ENCODE assay signal across 14 mouse cellular contexts in the genomic region with DNA sequence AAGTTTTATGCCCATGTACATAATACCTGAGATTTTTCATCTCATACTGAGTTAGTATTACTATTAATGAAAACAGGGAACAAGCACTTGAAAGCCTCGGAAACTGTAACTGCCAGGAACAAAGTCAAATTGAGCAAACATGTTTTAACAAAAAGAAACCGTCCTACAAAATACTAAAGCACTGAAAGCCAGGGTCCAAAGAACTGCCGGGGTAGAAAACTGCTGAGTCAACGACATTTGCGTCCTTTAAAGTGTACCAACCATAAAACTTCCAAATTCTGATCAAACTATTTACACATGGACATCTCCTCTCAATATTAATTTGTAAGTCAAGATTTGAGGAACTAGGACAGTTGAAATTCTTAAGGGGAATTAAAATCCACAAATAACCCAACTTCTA. TPM values are rescaled to one million over a fixed set of nuclear protein-coding genes. Genes with fewer than 3 reads are reported as not detected.
DNase-seq lines count a peak whose midpoint lies in the region; ATAC-seq lines count a peak whose summit lies in the region.
"Had no signal": no experiment of that assay in that cellular context is flagged by ENCODE, and none has a peak within 500 bp of the region (broad histone marks: within the 10 kb centered on the region; RNA-seq: fewer than 3 reads in every experiment).

No protein-coding gene starts in this region.

- no peak for ATAC-seq in CD4-positive, CD25-positive, alpha-beta regulatory T cell, adult 4 months
- ATAC-seq in kidney, embryonic 16.5 days (ENCODE audit: low FRiP score, low TSS enrichment) = no peak
- ATAC-seq in liver, embryonic 12.5 days = no peak

- 55% methylated on average over 5 of the region's 5 CpGs for WGBS in kidney, embryonic 16.5 days
- 50% methylated on average over 5 of the region's 5 CpGs for WGBS in liver, embryonic 12.5 days (ENCODE audit: insufficient replicate concordance)

- H3K4me3 ChIP-seq in kidney, embryonic 16.5 days (ENCODE audit: low read length) = peak overlapping the region; percentile 27
- no peak overlapping the region for H3K4me3 ChIP-seq in liver, embryonic 12.5 days

- H3K27ac ChIP-seq in kidney, embryonic 16.5 days (ENCODE audit: low read length) = no peak overlapping the region
- no peak overlapping the region for H3K27ac ChIP-seq in liver, embryonic 12.5 days
- H3K27ac ChIP-seq: midbrain, embryonic 12.5 days had no signal

- no peaks in the 10 kb centered on the region for H3K9me3 ChIP-seq in kidney, embryonic 16.5 days (ENCODE audit: low read length)
- no peaks in the 10 kb centered on the region for H3K9me3 ChIP-seq in liver, embryonic 12.5 days (replicated peaks)
- H3K9me3 ChIP-seq: midbrain, embryonic 12.5 days had no signal

- no peaks in the 10 kb centered on the region for H3K4me1 ChIP-seq in kidney, embryonic 16.5 days (ENCODE audit: insufficient read depth, low read length)
- peaks cover 21% of the 10 kb centered on the region for H3K4me1 ChIP-seq in liver, embryonic 12.5 days

- 0 out of 2 replicates have a peak overlapping the region, but pooled peaks have one; percentile 35 for H3K9ac ChIP-seq in kidney, embryonic 16.5 days (replicated peaks; ENCODE audit: low read length)
- H3K9ac ChIP-seq in liver, embryonic 12.5 days = no peak overlapping the region
- H3K9ac ChIP-seq: midbrain, embryonic 12.5 days had no signal

- H3K4me2 ChIP-seq in kidney, embryonic 16.5 days (replicated peaks; ENCODE audit: low read depth, low read length) = peak overlapping the region; percentile 29; the same call in 1 of the 2 replicates
- 0 out of 2 replicates have a peak overlapping the region, but pooled peaks have one; percentile 14 for H3K4me2 ChIP-seq in liver, embryonic 12.5 days

- no peaks in the 10 kb centered on the region for H3K36me3 ChIP-seq in kidney, embryonic 16.5 days (ENCODE audit: insufficient read depth, low read length)
- H3K36me3 ChIP-seq in liver, embryonic 12.5 days = no peaks in the 10 kb centered on the region
- H3K36me3 ChIP-seq: midbrain, embryonic 12.5 days had no signal

- DNase-seq in CD4-positive, CD25-positive, alpha-beta regulatory T cell, adult 2 months (ENCODE audit: low read depth, low spot score) = peak; percentile 22
- DNase-seq in kidney, postnatal 10 days = no peak
- peak; percentile 16 for DNase-seq in CD4-positive helper T cell, adult 2 months (ENCODE audit: low read depth, low spot score)
- no peak for DNase-seq in testis, postnatal 10 days (ENCODE audit: low spot score)
- no peak for DNase-seq in left cerebral cortex, adult 11 months (ENCODE audit: low spot score)
- DNase-seq: adrenal gland, postnatal 10 days; cerebellum, adult 8-10 months; heart, postnatal 4 days; left cerebral cortex, postnatal 4 days; thymus, postnatal 14 days had no signal

- H3K27me3 ChIP-seq in kidney, embryonic 16.5 days (ENCODE audit: insufficient read depth, low read length) = no peaks in the 10 kb centered on the region
- 0 out of 2 replicates have a peak, but pooled peaks cover 3% of the 10 kb centered on the region for H3K27me3 ChIP-seq in liver, embryonic 12.5 days (replicated peaks)

RNA-seq across cellular contexts. Expression of gene Ahr, which starts 1.7 kb away (rescaled TPM):
- 1 to 10 TPM; 3.3 to 5.8 TPM for polyA plus RNA-seq in CD4-positive, CD25-positive, alpha-beta regulatory T cell, adult 4 months (2017; shearing (Covaris generic))
- polyA plus RNA-seq in kidney, embryonic 16.5 days (2015; fragmentation: Nextera tagmentation; extraction: Ambion mirVana) = 7.5 and 7.8 TPM in 2 replicates
- 3.1 and 3.6 TPM in 2 replicates for polyA plus RNA-seq in liver, embryonic 12.5 days (2016; fragmentation: Nextera tagmentation; extraction: Ambion mirVana)

Comparison
In these comparisons a context has a peak if more than half of its experiments do, and no peak if none do; other contexts are left out.
1. DNase-seq: peak in CD4-positive, CD25-positive, alpha-beta regulatory T cell, adult 2 months (single experiment) and CD4-positive helper T cell, adult 2 months (single experiment); none in kidney, postnatal 10 days (single experiment), testis, postnatal 10 days (single experiment) and left cerebral cortex, adult 11 months (single experiment).